ENCODE assay signal across 18 mouse cellular contexts in genomic region chrX:137142546-137142945, GRCm38 (mm10). TPM values are rescaled to one million over a fixed set of nuclear protein-coding genes. Genes with fewer than 3 reads are reported as not detected.
A peak's percentile ranks its signal among the peaks of the same experiment; 100 is the strongest.
DNase-seq lines count a peak whose midpoint lies in the region; ATAC-seq and TF ChIP-seq lines count a peak whose summit lies in the region.
"Had no signal": no experiment of that assay in that cellular context is flagged by ENCODE, and none has a peak within 500 bp of the region (broad histone marks: within the 10 kb centered on the region; RNA-seq: fewer than 3 reads in every experiment).

No protein-coding gene starts in this region.

- no peaks in the 10 kb centered on the region for H3K4me1 ChIP-seq in heart, adult 2 months (ENCODE audit: control insufficient read depth, insufficient read depth, low read length)
- H3K4me1 ChIP-seq: forebrain, embryonic 10.5 days; hindbrain, embryonic 15.5 days; limb, embryonic 13.5 days; neural tube, embryonic 13.5 days had no signal

- intact Hi-C loops in heart, adult 2 months (cut with DNase I) = loop anchor here (5.0 kb wide), 2 partner anchors 400 to 1875 kb away; partner anchors contain the start of gene Morf4l2
- intact Hi-C loops in heart, postnatal 14 days (cut with DNase I) = no loop called here

- TF ChIP-seq EP300 in heart, adult 2 months (IDR thresholded peaks at IDR 0.05; ENCODE audit: insufficient read depth, low read depth, low read length) = no peak

- 48% methylated on average over 2 of the region's 2 CpGs for WGBS in heart, adult 2 months

- no peak for TF ChIP-seq POLR2A in heart, adult 2 months (IDR thresholded peaks at IDR 0.05; ENCODE audit: insufficient read depth, low read depth, low read length)

- TF ChIP-seq CTCF in heart, adult 2 months (IDR thresholded peaks at IDR 0.05) = peak; percentile 38

- no peaks in the 10 kb centered on the region for H3K27me3 ChIP-seq in heart, adult 2 months (ENCODE audit: control insufficient read depth, insufficient read depth, low read length)
- H3K27me3 ChIP-seq: hindbrain, embryonic 15.5 days; limb, embryonic 13.5 days; neural tube, embryonic 13.5 days had no signal

- H3K79me2 ChIP-seq in heart, adult 2 months (replicated peaks; ENCODE audit: control insufficient read depth, insufficient read depth, low read length) = no peaks in the 10 kb centered on the region

- H3K4me3 ChIP-seq in heart, adult 2 months = no peak overlapping the region
- H3K4me3 ChIP-seq: forebrain, embryonic 10.5 days; hindbrain, embryonic 15.5 days; limb, embryonic 13.5 days; neural tube, embryonic 13.5 days had no signal

- H3K9ac ChIP-seq in heart, adult 2 months (ENCODE audit: low read depth, low read length) = no peak overlapping the region
- H3K9ac ChIP-seq: hindbrain, embryonic 15.5 days; limb, embryonic 13.5 days; neural tube, embryonic 13.5 days had no signal

- no peak for DNase-seq in heart, adult 2 months
- DNase-seq in heart, adult 8-10 months (ENCODE audit: low spot score) = no peak
- peak; percentile 60 for DNase-seq in thymus, postnatal 4 days
- DNase-seq in thymus, postnatal 25 days = no peak
- no peak for DNase-seq in frontal cortex, adult 2 months (ENCODE audit: extremely low spot score in 1 of 2, low spot score in 1 of 2)
- no peak for DNase-seq in layer of hippocampus, adult 18-20 months (ENCODE audit: low spot score in 2 of 2)
- DNase-seq in heart, postnatal 14 days = no peak
- DNase-seq: heart, adult 11 months; right cerebral cortex, postnatal 14 days had no signal

- H3K27ac ChIP-seq in heart, adult 2 months = no peak overlapping the region
- H3K27ac ChIP-seq: forebrain, embryonic 10.5 days; hindbrain, embryonic 15.5 days; limb, embryonic 13.5 days; neural tube, embryonic 13.5 days had no signal

- ATAC-seq in common myeloid progenitor, adult 5-6 weeks (replicated peaks; ENCODE audit: low read depth, poor library complexity, severe bottlenecking) = peak; percentile 47; the same call in 1 of the 2 replicates

- H3K36me3 ChIP-seq in heart, adult 2 months (ENCODE audit: control insufficient read depth, insufficient read depth, low read length) = no peaks in the 10 kb centered on the region
- H3K36me3 ChIP-seq: forebrain, embryonic 10.5 days; G1E; hindbrain, embryonic 15.5 days; limb, embryonic 13.5 days; neural tube, embryonic 13.5 days had no signal

RNA-seq across cellular contexts. Expression of gene Esx1, which starts 20.7 kb away (rescaled TPM):
- not detected for total RNA-seq in heart, adult 2 months (2021)
- polyA plus RNA-seq in heart, adult 2 months (2012; rRNA removed) = not detected in 2 replicates
- total RNA-seq in heart, adult 8-10 months (2022) = not detected
- total RNA-seq in common myeloid progenitor, adult 5-6 weeks (2017) = not detected in 2 replicates
- 0.06 TPM in 1 of 2 replicates, not detected in the other for polyA plus RNA-seq in frontal cortex, adult 2 months (2012; rRNA removed)
- not detected for total RNA-seq in layer of hippocampus, adult 18-20 months (2021)
- not detected for total RNA-seq in heart, postnatal 14 days (2021)
- total RNA-seq: G1E had no signal
- polyA plus RNA-seq: brain, embryonic 14.5 days; cortical plate, adult 2 months; forebrain, embryonic 10.5 days; G1E; hindbrain, embryonic 15.5 days; large intestine, adult 2 months; limb, embryonic 13.5 days; neural tube, embryonic 13.5 days had no signal
